Mouse (Mus musculus): ENCODE data around the gene Pgrmc1. TPM values are rescaled to one million over a fixed set of nuclear protein-coding genes. Genes with fewer than 3 reads are reported as not detected.

The Pgrmc1 gene
- polyA plus RNA-seq, 1 experiment from 2014 or later: 327 TPM

DNA sequence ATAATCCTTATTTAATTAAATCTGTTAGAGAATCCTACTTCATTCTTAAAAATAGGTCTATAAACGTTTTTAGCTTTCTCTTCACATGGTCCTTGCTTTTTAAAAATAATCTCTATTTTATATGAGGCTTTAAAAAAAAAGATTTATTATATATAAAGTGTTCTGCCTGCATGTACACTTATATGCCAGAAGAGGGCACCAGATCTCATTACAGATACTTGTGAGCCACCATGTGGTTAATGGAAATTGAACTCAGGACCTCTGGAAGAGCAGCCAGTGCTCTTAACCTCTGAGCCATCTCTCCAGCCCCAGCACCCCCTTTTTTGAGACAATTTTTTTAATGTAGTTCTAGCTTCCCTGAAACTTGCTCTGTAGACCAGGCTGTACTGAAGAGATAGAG is 32.8 kb downstream of the Pgrmc1 start:
- H3K27ac ChIP-seq (replicated peaks): no peak overlapping the region
- H3K4me3 ChIP-seq: no peak overlapping the region
- H3K36me3 ChIP-seq: 0 out of 2 replicates have a peak, but pooled peaks cover 2% of the 10 kb centered on the region
- no peak for DNase-seq (ENCODE audit: low spot score)
- H3K27me3 ChIP-seq (ENCODE audit: low read depth, poor library complexity, severe bottlenecking): no peaks in the 10 kb centered on the region
- WGBS: 8% methylated on average over 1 of the region's 1 CpGs
- peaks cover 7% of the 10 kb centered on the region; the same call in 1 of the 2 replicates for H3K9me3 ChIP-seq (replicated peaks)
- H3K4me1 ChIP-seq: no peaks in the 10 kb centered on the region

DNA sequence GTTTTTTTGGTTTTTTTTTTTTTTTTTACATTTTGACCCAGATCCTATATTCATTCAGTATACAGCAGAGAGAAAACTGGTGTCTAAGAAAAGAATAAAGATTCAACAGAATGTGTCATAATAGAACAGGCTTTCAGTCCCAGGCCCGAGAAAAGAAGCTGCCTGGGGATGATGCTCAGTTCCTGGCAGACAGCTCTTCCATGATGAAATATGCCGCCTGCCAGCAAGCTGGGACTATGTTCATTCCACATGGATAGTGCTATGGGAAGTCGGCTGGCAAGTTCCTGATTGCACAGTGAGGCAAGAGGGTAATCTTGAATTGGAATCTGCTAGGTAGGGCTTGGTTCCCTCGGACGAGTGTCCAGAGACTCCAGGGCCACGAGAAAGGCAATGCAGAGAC is 42.0 kb downstream of the Pgrmc1 start:
- 88% methylated on average over 6 of the region's 6 CpGs for WGBS
- H3K36me3 ChIP-seq: no peaks in the 10 kb centered on the region
- peaks cover 4% of the 10 kb centered on the region for H3K9me3 ChIP-seq (replicated peaks)

GRCm38 (mm10) chrX:36644657-36645551 is 46.9 kb downstream of the Pgrmc1 start, which contains the start of gene Akap17b:
Gene Akap17b (minus strand): TSS chrX:36645395.
- 23% methylated on average over 59 of the region's 60 CpGs for WGBS
- Histone ChIP-seq H3K36me3 (no peaks in the 10 kb centered on the region), H3K4me3 (peak within 1 kb of the TSS; percentile 70), H3K9me3 (replicated peaks) (peaks cover 4% of the 10 kb centered on the region), H3K27ac (replicated peaks) (peak within 1 kb of the TSS; percentile 85), H3K4me1 (0 out of 2 replicates have a peak, but pooled peaks cover 3% of the 10 kb centered on the region), H3K27me3 (ENCODE audit: low read depth, poor library complexity, severe bottlenecking) (no peaks in the 10 kb centered on the region)
- DNase-seq (ENCODE audit: low spot score): peak; percentile 86

More for the DNA sequence above, 42.0 kb downstream of the Pgrmc1 start:
- no peak overlapping the region for H3K27ac ChIP-seq (replicated peaks)
- DNase-seq (ENCODE audit: low spot score): no peak
- H3K27me3 ChIP-seq (ENCODE audit: low read depth, poor library complexity, severe bottlenecking): no peaks in the 10 kb centered on the region
- no peak overlapping the region for H3K4me3 ChIP-seq
- H3K4me1 ChIP-seq: 0 out of 2 replicates have a peak, but pooled peaks cover 3% of the 10 kb centered on the region

Other genes starting within 250 kb of the Pgrmc1 start
- gene Gm6268, start 196.9 kb upstream of the Pgrmc1 start, polyA plus RNA-seq (2016; fragmentation: Nextera tagmentation; extraction: Ambion mirVana): not detected in 2 replicates
- gene Gm14569, start 106.4 kb upstream of the Pgrmc1 start, polyA plus RNA-seq (2016; fragmentation: Nextera tagmentation; extraction: Ambion mirVana): not detected in 2 replicates
- 3.4 and 4.1 TPM in 2 replicates for gene Akap17b, start 47.2 kb downstream of the Pgrmc1 start, polyA plus RNA-seq (2016; fragmentation: Nextera tagmentation; extraction: Ambion mirVana)
- 0.99 and 1.6 TPM in 2 replicates for gene Slc25a43, start 145.5 kb downstream of the Pgrmc1 start, polyA plus RNA-seq (2016; fragmentation: Nextera tagmentation; extraction: Ambion mirVana)
- 854 and 880 TPM in 2 replicates for gene Slc25a5, start 197.4 kb downstream of the Pgrmc1 start, polyA plus RNA-seq (2016; fragmentation: Nextera tagmentation; extraction: Ambion mirVana)